Mouse (Mus musculus): Measurements from ENCODE around the gene Gm9844.
"Not testable (repeated sequence)": the region's sequence is repeated elsewhere in the genome, so short reads cannot be mapped to it uniquely, and the experiment has no call there.

Gm9844 gene

GRCm38 (mm10) chr7:24861913-24862312 lies at the start of gene Gm9844:
Gene Gm9844, plus strand, starts transcription at chr7:24862213.
- DNase-seq (ENCODE audit: low spot score in 2 of 2): no peak

- peak; percentile 80 to 90 for DNase-seq (ENCODE audit: low spot score in 2 of 2)
Observed at GRCm38 (mm10) chr7:24817502-24817901, 44.5 kb upstream of the Gm9844 start.

- no peak for DNase-seq (ENCODE audit: low spot score in 2 of 2)
Observed at GRCm38 (mm10) chr7:24824452-24824851, 37.6 kb upstream of the Gm9844 start.

- DNase-seq (ENCODE audit: low spot score in 2 of 2): no peak
Observed at GRCm38 (mm10) chr7:24827181-24827580, 34.8 kb upstream of the Gm9844 start.

DNA sequence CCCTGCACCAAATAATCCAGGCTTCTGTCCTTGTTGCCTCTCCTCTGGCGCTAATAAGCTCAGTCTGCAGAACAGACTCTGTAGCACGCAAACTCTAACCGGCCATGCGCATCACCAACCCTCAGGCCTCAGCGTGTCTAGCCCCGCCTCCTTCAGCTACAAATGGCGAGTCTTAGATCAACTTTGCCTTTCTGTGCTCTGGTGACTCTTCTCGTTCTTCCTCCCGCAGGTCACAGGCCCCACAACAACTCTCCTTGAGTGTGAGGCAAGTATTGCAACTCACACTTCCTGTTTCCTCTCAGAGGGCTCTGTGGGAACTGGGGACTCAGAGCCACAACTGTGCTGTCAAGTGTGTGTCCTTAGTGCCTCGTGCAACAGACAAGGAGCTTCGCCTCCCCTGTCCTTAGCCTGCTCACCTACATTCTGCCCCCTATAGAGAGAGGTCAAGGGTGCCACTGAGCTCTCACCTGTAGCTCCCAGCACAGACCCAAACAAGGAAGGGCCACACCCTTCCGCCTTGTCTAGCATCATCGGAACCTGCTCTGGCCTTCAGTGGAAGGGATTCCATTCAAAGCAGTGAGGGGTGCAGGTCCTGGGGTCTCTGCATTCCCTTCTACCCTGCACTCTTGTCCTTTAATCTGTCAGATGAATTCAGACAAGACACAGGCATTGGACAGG lies 23.1 kb upstream of the Gm9844 start:
- DNase-seq (ENCODE audit: low spot score in 2 of 2): peak in 1 of 2 experiments; percentile 41

DNA sequence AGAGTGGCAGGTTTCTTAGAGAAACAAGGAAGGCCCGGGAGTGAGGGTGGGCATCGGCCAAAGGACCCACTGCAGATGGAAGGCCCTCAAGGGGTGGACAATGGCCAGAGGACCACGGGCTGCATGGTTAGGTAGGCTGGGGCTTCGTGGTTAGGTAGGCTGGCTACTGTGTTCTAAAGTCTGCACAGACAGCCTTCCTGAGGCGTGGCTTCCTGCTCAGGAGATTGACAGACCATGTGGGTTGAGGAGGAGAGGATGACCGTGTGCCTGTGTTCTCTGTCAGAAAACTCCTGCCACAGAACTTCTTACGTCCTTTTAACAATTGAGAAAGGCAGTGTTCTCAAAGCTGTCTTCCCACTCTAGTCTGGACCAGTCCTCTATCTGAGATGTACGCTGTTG lies 22.6 kb upstream of the Gm9844 start:
- no peak for DNase-seq (ENCODE audit: low spot score in 2 of 2)

DNA sequence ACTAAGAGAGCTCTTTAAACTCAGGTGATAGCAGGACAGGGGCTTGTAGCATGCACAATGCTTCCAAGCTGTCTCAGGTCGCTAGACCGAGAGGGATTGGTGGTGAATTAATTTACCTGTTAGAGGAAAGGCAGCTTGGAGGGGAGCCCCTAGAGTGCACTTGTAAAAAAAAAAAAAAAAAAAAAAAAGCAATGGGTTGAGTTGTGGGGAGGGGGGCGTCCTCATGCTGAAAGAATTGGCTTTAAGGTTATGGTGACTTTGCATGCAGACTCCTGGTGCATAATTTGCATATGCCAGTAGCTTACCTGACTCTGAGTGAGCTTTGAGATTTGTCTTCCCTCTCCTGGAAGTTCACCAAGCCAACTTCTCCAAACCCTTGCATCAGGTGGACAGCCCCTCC lies 21.7 kb upstream of the Gm9844 start:
- DNase-seq (ENCODE audit: low spot score in 2 of 2): no peak

DNA sequence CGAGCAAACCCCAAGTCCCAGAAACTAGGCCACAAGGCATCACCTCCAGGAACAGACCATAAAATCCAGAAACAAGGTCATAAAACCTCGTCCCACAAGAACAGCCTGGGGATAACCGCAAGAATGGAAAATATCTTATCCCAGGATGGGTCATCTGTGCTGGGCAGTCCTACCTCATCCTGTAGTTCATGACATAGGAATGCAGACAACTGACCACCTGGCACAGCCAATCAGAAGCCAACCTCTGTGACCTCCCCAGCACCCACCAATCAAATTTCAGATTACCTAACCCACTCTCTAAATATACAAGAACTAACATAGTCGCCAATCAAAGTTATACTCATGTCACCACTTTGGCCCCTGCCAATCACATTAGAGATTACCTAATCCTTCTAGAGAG lies 21.0 kb upstream of the Gm9844 start:
- DNase-seq (ENCODE audit: low spot score in 2 of 2): no peak

DNA sequence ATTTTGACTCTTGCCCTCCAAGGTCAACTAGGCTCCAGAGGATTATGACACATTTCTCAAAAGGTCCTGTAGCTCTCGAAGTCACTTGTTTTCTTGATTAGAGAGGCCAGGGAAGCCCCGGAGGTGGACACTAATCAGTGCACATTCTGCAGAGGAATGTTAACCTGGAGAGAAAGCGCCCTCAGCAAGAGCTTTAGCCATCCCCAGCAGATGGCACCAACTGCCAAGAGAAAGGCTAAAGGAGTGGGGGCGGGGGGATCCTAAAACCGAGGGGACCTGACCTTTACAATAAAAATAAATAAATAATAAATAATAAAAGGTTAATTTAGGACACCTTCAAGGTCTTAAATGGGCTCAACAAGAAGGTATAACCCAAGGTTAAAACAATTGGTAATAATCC lies 17.9 kb upstream of the Gm9844 start:
- DNase-seq (ENCODE audit: low spot score in 2 of 2): no peak

GRCm38 (mm10) chr7:24845181-24845580 lies 16.8 kb upstream of the Gm9844 start:
- DNase-seq (ENCODE audit: low spot score in 2 of 2): no peak

DNA sequence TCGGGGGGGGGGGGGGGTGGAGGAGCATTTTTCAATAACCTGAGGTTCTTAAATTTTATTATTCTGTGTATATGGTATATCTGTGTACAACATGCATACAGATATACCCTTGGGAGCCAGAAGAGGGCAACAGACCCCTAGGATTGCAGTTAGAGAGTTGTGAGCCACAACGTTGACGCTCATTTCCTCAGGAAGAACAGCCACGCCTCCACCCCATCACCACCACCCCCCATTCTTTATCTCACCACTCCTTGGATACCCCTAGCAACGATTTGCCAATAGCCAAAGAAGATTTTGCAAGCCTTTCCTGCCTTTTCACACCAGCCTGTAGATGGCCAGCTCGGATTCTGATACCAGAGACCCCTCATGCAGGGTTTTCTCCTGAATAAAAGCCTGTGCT lies 16.3 kb upstream of the Gm9844 start:
- DNase-seq (ENCODE audit: low spot score in 2 of 2): no peak

GRCm38 (mm10) chr7:24846576-24846975 lies 15.4 kb upstream of the Gm9844 start:
- not testable (repeated sequence) for DNase-seq (ENCODE audit: low spot score in 2 of 2)

- no peak for DNase-seq (ENCODE audit: low spot score in 2 of 2)
Observed at GRCm38 (mm10) chr7:24850162-24850561, 11.9 kb upstream of the Gm9844 start.

DNA sequence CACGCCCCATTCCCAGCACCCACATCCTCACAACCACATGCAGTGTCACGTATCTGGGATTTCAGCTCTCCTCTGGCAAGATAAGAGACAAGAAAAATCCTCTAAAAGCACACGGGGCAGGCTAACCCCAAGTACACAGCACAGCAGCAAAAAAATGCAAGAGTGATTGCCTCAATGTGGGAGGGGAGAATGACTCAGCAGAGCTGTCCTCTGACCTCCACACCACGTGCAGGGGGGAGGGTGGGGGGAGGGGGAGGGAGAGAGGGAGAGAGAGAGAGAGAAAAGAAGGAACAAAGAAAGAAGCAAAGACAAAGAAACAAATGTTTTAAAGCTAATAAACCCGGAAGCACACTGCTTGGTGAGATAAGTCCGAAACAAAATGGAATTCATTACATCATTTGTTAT lies 11.1 kb upstream of the Gm9844 start:
- DNase-seq (ENCODE audit: low spot score in 2 of 2): no peak

- DNase-seq (ENCODE audit: low spot score in 2 of 2): no peak
Observed at GRCm38 (mm10) chr7:24851596-24852325, 10.3 kb upstream of the Gm9844 start.

- DNase-seq (ENCODE audit: low spot score in 2 of 2): peak; percentile 74 to 76
Observed at GRCm38 (mm10) chr7:24852557-24853232, 9.3 kb upstream of the Gm9844 start.

GRCm38 (mm10) chr7:24853233-24853563 lies 8.8 kb upstream of the Gm9844 start:
- no peak for DNase-seq (ENCODE audit: low spot score in 2 of 2)

GRCm38 (mm10) chr7:24853695-24854094 lies 8.3 kb upstream of the Gm9844 start:
- no peak for DNase-seq (ENCODE audit: low spot score in 2 of 2)

GRCm38 (mm10) chr7:24856460-24857120 lies 5.4 kb upstream of the Gm9844 start:
- no peak for DNase-seq (ENCODE audit: low spot score in 2 of 2)

- DNase-seq (ENCODE audit: low spot score in 2 of 2): peak in 1 of 2 experiments; percentile 60
Observed at GRCm38 (mm10) chr7:24859234-24859633, 2.8 kb upstream of the Gm9844 start.

DNA sequence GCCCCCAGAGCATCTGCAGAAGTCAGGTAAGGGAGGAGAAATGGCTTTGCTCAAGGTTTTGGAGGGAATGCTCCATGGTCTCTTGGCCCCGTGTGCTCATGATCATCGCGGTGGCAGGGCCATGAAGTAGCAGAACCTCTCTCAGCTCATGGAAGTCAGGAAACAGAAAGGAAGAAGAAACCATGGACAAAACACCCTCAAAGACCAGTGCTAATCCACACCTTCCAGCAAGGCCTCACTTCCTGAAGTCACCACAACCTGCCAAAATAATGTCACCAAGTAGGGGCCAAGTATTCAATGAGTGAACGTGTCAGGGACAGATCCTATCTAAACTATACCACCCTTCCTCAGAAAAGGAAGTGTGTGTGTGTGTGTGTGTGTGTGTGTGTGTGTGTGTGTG lies 840 bp downstream of the Gm9844 start:
- DNase-seq (ENCODE audit: low spot score in 2 of 2): no peak

DNA sequence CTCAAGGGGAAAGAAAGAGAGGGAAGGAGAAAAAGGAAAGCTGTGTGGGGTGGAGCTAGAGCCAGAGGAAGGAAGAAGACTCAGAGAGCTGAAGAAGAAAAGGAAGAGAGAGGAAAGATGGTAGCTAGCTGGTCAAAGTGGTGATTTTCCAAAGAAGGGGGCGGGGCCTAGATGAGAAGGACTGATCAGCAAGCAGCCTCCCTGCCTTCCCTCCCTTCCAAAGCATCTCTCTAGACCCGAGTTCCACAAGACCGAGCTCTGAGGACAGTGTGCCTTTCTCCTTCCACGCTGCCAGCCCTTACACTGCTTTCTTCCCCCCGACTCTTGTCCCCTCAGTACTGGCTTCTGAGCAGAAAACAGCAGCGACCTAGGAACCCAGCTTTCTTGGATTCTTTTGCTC lies 2.1 kb downstream of the Gm9844 start:
- no peak for DNase-seq (ENCODE audit: low spot score in 2 of 2)

All from spleen, postnatal 4 days (tissue).